Mouse (Mus musculus) layer of hippocampus, postnatal 10 days (tissue): ENCODE results near the gene Copb1. TPM values are rescaled to one million over a fixed set of nuclear protein-coding genes. Genes with fewer than 3 reads are reported as not detected.
A peak's percentile ranks its signal among the peaks of the same experiment; 100 is the strongest.
"Not testable (repeated sequence)": the region's sequence is repeated elsewhere in the genome, so short reads cannot be mapped to it uniquely, and the experiment has no call there.

Source experiments
- DNase-seq, 2 experiments: peaks; one replicate each; pipeline ENCODE4 v3.0.0; 2021; ENCODE audit warnings: low spot score in 2 of 2
- total RNA-seq, 2 experiments: library from RNA; stranded (reverse); gene quantifications; 2 replicates each; pipeline ENCODE4 v1.2.3; 2021

The Copb1 gene
- total RNA-seq, 2 experiments from 2014 or later: 69.2 to 70.5 TPM

DNA sequence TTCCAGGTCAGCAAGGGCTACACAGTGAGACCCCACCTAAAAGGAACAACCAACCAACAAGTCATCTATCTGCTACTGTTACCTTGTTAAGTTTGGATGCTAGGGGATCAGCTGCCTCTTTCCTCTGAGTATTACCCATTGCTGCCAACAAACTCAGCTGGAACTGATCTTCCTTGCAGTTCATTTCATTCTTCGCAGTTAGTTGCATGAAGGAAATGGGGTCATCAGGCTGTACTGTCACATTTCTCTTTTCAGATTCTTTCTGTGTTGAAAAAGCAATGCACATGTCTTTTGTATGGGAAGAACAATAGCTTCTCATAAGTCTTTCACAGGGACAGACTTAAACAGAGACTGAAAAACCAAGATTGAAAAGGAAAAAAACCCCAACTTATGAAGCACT, 28.0 kb downstream of the Copb1 start:
- no peak for DNase-seq

DNA sequence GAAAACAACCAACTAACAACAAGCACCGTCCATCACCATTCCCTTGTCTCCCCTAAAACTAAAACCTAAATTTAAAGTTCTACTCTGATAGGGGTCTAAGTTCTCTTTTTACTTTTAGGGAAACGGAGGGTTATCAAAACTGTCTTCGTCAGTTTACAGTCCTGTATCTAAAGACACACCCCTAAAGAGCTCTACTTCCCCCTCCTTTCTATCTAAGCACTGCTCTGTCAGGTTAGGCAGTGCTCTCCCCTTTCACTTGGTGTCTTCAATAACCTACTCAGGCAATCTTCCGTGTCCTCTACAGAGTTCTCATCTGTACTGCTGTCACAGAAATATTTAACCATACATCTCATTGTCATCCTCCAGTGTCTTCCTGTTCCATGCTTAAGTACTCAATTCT, 34.1 kb downstream of the Copb1 start:
- no peak for DNase-seq

DNA sequence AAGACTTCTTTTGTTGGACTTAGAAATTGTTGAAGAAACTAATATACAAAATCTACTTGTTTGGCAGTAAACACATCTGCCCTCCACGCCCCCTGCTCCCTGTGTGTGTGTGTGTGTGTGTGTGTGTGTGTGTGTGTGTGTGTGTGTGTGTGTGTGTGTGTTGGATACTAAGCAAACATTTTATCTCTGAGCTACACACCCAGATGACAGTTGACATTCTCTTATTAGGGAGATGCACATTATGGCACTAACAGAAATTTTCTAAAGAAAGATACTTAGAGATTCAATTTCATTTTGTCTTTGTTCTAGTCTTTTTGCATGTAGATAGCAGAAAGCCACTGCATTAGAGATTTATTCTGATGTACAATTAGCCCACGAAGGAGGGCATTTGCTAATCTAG, 37.6 kb downstream of the Copb1 start:
- no peak for DNase-seq

DNA sequence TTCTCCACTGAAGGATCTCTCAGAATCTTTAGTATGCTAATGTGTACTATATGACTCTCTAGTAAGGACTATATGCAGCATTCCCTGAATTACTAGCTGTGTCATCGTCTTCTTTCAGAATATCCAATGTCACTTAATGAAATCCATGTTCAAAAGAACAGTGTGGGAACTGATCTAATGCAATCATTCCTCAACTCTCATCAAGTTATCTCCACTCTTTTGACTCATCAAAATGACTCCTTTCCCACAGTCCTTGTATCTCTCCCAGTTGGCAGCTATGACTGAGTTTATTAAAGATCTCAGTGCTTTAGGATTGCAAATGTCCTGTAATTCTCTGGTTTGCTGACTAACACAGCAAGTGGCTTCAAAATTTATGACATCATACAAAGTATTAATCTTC, 40.1 kb downstream of the Copb1 start:
- no peak for DNase-seq

DNA sequence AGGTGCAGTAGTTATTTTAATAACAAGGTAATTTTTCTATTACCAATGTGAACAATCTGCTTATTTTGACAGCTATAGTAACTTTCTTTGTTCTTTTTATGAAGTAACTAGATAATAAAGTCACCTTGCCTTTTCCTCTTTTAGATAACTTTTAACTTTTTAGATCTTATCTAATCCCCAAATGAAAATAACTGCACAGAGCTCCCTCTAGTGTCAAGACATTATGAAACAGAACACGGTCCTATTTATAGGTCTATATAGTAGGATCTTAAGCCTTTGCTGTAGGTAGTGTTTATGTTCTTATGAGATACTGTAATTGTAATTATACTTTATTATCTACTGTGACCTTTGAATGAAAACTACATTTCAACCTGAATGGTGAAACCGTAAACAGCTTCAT, 41.0 kb downstream of the Copb1 start:
- no peak for DNase-seq

DNA sequence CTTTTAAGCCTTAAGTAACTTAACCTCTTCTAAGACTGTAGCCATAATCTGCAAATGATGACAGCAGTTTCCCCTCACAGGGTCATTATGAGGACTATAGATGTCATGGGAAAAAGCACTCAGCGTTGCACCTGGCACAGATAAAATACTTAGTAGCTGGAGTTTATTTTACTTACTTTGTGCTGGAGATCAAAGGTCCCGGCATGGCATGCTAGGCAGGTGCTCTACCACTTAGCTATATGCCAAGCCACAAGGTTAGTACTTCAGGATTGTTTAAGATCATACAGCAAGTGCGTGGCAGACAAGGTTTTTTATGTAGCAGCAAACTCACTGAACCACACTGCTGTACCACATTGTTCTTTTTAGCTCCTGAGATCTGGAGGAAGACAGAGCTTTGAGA, 43.9 kb downstream of the Copb1 start:
- DNase-seq: no peak

DNA sequence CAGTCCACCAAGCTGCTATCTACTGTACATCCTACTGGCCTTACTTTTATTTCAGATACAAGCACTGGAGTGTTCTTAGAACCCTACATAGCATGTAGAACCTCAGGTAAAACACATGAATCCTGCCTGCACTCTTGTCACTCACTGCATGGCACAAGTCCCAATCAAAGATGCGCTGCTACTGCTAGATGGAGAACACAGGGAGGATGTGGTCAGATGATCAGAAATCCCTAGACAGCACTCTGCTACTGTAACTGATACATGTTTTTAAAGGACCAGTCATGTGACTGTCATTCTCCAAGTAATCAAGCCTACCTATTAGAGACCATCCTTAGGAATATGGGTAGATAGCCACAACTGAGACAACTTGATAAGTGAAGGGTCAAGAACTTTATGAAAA, 44.7 kb downstream of the Copb1 start:
- DNase-seq: no peak

DNA sequence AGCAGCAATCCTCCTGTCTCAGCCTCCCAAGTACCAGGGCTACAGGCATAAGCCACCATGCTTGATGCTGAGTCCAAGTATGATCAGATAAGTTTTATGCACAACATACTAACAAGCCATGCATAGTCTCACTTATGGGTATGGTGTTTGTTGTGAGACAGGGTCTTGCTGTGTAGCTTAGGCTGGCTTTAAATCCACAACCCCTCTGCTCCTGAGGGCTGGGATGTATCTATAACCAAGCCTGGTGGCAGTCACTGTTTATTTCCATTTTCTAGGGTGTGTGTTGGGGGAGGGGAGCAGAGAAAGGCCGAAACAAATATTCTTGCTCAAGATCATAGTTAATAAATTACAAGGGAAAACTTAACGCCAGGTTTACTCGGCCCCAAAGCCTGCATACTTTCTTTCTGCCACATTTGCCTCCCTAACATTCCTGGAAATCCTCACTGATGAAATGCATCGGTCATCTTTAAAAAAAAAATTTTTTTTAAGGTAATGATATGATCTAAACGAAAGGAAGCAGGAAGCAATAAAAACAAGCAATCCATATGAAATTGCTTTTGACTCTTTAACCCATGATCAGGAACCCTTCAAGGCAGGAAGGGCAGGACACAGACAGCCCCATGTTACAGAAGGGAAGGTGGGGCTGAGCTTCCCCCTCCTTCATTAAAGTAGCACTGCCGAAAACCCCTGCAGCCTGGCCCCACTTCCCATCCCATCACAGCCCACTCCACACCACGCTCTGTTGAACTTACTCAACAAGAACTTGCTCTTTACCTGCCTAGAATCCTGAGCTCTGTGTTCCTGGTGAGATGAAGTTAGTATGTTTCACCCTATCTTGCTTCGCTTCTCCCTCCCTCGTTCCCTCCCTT, 50.8 kb downstream of the Copb1 start:
- no peak for DNase-seq

DNA sequence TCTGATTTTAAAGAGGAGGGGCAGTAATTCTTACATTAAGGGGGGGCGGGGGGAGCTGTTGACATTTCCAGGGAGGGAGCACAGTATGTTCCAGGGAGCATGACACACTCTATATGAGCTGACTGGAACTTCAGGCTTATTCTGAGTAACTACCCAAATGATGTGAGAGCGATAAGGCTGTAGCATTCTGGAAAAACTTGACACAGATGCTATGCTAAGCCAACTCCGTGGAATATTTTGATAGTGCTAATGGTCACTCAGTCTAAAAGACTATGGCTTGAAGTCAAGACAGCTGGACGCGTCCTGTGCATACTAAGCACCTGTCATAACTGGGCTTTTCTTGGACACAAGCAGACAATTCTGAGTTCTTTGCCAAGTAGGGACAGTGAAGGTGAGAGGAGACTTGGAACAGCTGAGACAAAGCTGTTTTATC, 51.5 kb downstream of the Copb1 start:
- DNase-seq: no peak

DNA sequence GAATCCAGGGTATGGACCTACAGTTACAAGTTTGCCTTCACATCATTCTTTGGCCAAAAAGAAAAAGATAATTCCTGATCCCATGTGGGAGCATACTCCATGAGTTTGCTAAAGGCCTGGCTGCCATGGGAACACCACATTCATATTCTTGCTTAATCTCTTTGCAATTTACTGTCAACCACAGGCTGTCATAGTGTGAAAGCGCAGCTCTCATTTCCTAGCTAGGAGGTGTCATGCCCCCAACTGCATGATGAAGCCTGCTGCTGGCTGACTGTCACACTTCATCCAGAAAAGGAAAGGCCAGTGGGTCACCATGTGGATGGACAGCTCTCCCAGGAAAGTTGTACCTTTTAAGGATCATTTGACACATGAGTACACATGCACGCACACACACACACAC, 53.9 kb downstream of the Copb1 start:
- peak in 1 of 2 experiments; percentile 22 for DNase-seq

DNA sequence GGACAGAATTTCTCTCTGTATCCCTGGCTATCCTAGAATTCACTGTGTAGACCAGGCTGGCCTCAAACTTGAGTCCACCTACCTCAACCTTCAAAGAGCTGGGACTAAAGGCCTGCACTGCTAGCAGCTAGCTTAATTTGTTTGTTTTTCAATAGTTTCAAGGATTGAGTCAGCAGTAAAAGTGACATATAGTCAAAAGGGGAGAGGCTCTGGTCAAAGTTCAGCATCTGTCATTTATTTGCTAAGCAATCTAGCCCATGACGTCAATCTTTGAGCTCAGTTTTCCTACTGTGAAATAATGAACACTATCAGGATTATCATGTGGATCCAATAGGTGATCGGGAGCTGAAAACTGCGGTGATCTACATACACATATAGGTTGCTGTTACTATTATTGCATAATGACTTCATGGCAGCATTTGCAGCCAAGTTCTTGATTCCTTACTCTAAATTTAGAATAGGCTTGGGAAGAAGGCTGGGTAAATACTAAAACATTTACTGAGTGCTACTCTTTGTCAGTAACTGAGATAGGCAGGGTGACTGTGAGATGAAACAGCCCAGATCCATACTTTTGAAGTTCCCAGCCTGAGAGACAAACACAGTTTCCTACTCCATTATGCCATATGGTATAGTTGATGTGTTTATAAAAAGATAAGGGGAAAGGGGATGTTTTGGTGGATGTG, 54.9 kb downstream of the Copb1 start:
- DNase-seq: no peak

DNA sequence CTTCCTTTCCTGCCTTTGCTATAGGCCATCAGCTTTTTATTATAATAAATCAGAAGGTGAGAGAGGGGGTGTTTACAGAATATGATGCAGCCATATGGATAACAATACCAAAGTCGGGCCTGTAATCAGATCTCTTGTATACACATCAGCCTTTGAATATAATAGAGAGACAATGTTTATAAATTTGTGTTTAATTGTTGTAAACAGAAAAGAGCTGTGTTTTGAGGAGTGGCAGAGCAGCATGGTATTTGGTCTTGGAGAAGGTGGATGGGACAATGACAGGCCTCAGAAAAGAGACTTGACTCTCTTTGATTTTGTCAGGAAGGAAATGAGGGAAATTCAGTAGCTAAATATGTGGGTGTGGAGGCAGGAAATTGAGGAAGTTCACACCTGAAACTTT, 56.3 kb downstream of the Copb1 start:
- no peak for DNase-seq

DNA sequence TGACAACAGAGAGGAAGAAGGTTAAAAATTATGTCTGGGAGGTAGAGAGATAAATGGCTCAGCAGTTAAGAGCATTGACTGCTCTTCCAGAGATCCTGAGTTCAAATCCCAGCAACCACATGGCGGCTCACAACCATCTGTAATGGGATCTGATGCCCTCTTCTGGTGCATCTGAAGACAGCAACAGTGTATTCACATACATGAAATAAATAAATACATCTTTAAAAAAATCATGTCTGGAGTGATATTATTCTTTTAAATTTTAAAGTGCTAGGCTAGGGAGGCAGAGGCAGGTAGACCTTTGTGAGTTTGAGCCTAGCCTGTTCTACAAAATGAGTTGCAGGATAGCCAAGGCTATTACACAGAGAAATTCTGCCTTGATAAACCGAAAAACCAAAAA, 57.9 kb downstream of the Copb1 start:
- DNase-seq: not testable (repeated sequence)

DNA sequence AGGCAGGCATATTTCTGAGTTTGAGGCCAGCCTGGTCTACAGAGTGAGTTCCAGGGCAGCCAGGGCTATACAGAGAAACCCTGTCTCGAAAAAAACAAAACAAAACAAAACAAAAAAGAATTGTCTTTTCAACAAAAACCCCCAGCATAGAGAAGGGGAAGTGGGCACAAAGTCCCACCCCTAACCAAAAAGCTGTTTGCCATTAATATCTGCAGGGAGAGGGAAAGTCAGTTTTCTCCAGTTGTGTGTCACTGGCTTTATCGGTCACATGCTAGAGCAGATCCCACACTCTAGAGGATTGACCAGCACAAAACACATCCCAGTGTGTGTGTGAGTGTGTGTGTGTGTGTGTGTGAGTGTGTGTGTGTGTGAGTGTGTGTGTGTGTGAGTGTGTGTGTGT, 59.7 kb downstream of the Copb1 start:
- not testable (repeated sequence) for DNase-seq

DNA sequence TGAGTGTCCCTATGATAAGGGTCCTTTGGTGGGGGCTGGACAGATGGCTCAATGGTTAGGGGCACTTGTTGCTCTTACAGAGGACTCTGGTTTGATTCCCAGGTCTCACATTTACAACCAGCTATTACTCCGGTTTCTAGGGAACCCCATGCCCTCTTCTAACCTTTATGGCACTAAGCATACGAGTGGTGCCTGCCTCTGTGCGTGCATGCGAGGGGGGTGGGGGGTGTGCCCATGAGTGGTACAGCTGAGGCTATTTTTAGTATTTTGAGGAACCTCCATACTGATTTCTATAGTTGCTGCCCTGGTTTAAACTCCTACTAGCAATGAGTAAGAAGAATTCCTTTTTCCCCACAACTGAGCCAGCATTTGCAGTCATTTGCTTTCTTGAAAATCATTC, 60.3 kb downstream of the Copb1 start:
- no peak for DNase-seq

DNA sequence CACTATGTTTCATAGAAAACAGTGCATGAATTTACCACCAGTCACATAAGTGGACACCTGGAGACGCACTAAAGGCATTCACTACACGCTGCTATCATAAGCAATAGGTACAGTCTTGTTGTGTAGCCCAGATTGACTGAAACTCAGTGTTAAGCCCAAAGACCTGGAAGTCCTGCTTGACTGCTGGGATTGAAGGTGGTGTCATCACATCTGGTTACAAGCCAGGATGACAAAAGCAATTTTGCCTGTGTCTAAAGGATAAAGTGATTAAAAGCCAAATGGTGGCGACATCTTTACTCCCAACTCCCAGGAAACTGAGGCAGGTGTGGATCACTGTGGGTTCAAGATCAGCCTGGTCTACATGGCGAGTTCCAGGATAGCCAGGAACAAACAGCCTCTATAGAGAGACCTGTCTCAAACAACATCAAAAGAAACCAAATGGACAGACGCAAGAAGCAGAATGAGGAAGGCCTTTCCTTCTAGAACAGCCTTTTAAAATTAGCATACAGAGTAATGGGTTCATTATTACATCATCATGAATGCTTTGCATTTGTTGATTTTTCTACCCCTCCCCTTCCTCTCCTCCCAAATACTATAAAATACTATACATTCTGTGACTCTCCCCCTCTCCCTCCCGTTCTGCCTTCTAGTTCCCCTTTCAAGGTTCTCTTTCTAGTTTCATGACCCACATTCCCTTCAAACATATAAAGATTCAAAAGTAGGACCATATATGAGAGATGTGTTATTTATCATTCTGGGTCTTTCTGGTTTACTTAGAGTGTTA, 61.0 kb downstream of the Copb1 start:
- no peak for DNase-seq

DNA sequence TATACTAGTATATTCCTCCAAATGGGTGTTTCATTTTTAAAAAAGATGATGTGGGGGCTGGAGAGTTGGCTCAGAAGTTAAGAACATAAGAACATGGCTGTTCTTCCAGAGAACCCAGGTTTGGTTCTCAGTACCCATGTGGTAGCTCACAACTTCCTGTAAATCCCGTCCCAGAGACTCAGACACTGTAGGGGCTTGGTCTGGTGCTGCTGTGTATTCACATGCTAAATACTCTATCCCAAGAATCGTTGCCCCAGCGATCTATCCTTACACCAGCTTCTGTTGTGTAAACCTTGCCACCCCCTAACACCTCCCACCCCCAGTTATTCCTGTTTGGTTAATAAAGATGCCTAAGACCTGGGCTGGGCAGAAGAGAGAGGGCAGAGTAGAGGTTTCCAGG, 61.9 kb downstream of the Copb1 start:
- DNase-seq: no peak

DNA sequence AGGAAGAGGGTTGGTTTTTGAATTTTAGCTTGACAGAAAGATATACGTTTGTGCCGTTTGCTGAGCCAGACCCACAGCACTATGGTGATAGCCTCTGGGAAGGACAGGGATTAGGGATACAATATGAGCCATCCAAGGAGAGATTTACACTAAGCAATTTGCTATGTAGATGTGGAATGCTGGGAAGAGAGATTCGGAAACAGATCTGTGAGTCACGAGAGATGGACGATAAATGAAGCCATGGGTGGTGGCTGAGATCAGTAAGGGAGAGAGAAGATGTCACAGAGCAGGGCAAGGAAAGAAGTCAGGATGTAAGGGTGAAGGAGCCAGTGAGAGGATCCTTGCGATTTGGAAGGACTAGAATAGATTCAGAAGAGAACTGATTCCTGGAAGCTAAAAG, 71.1 kb downstream of the Copb1 start:
- DNase-seq: no peak

DNA sequence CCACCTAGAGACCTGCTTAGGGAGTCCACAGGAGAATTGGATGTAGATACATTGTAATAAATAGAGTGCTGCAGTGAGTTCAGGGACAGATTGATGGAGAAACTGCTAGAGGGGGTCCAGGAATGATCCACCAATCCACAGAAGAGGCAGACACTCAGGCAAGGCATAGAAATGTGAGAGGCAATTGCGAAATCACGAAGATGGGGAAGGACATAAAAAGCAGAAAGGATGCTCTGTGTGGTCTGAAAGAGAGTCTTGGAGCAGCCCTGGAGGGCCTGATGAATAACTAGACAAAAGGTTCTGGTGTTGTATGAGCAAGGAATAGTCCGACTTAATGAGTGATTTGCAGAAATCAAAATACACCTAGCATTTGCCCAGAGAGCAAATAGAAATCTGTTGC, 71.8 kb downstream of the Copb1 start:
- no peak for DNase-seq

DNA sequence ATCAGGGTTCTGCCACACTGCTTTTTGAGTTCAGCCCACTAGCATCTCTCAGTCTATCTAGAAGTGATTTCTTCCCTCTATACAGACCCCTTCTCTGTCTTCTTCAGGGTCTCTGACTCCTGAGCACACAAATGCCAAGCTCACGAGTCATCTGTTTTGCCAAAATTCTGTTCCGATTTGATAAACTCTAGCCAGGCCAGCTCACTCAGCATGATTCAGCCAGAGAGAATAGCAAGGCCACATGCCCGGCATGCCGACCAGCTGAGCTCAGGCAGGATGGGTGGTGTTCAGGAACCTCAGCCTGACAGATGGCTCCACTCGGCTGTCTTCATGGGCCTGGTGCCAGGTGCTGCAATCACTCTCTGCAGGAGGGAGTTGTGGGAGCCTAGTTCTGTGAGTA, 73.1 kb downstream of the Copb1 start:
- DNase-seq: peak; percentile 84 to 85

DNA sequence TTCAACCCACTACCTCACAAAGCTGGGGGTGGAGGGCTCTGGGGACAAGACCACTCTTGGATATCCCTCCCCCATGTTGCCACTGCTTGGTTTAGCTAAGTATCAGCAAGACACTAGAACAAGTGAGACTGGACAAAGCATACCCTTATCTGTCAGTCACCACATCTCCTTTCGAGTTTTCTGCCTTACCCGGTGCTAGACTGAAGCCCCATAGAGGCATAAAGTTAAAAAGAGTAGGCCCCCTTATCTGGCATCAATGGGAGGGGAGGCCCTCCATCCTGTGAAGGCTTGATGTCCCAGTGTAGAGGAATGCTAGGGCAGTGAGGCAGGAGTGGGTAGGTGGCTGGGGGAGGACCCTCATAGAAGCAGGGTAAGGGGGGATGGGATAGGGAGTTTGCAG, 77.9 kb downstream of the Copb1 start:
- DNase-seq: no peak
